Mouse (Mus musculus): ENCODE data around the gene Itgav.

GRCm38 (mm10) chr2:83813273-83813892 lies 89.2 kb downstream of the Itgav start:
- TF ChIP-seq POLR2A (IDR thresholded peaks at IDR 0.05; ENCODE audit: borderline replicate concordance, extremely low read depth, insufficient read depth, insufficient read length, poor library complexity, severe bottlenecking) (no peak), CTCF (IDR thresholded peaks at IDR 0.05; ENCODE audit: borderline replicate concordance, extremely low read depth, insufficient read depth, insufficient read length) (no peak)

Data from brain, embryonic 14.5 days (tissue).